Mouse (Mus musculus) megakaryocyte progenitor cell, adult 5-6 weeks (primary cell): ENCODE measurements around the gene Stxbp3. TPM values are rescaled to one million over a fixed set of nuclear protein-coding genes. Genes with fewer than 3 reads are reported as not detected.
"Not testable (repeated sequence)": the region's sequence is repeated elsewhere in the genome, so short reads cannot be mapped to it uniquely, and the experiment has no call there.

Experiments
- ATAC-seq: replicated peaks from 2 replicates; pipeline ENCODE4 v1.8.0; 2016; ENCODE audit warnings: mild to moderate bottlenecking, moderate TSS enrichment, inconsistent platforms; ENCODE audit not compliant: poor library complexity
- total RNA-seq, 2 experiments: library from RNA; stranded (forward) in 1 of 2; stranded (reverse) in 1 of 2; fragments of 157-497, 149-512 nt in 1 of 2; fragments of 200-1000 nt in 1 of 2; gene quantifications; 2 replicates each; pipeline versions ENCODE4 v1.2.3 to v1.2.4; 2015 to 2017

The Stxbp3 gene
- total RNA-seq, 2 experiments from 2014 or later: 18.0 to 36.7 TPM

DNA sequence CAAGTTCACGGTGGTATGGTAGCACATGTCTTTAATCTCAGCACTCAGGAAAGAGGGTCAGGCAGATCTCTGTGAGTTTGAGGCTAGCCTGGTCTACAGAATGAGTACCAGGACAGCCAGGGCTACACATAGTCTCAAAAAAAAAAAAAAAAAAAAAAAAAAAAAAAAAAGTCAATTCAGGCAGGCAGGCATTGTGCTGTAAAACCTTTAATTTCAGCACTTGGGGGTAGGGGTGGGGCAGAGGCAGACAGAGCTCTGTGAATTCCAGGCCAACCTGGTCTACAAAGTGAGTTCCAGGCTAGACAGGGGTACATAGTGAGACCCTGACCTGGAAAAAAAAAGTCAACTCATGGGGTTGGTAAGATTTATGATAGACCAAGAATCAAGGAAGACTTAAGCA, 17.4 kb upstream of the Stxbp3 start:
- ATAC-seq: no peak

DNA sequence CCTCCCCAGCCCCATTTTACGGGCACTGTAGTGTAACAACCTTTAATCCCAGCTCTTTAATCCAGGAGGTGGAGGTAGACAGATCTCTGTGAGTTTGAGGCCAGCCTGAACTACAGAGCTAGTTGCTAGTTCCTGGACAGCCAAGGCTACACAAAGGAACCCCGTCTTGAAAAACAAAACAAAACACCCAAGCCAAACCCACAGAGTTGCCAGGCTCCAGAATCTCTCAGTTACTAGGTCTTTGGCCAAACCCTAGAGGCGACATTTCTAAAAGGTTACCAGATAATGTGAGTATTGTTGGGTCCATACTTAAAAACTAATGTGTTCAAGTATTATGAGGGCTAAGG, 16.8 kb upstream of the Stxbp3 start:
- ATAC-seq: no peak

DNA sequence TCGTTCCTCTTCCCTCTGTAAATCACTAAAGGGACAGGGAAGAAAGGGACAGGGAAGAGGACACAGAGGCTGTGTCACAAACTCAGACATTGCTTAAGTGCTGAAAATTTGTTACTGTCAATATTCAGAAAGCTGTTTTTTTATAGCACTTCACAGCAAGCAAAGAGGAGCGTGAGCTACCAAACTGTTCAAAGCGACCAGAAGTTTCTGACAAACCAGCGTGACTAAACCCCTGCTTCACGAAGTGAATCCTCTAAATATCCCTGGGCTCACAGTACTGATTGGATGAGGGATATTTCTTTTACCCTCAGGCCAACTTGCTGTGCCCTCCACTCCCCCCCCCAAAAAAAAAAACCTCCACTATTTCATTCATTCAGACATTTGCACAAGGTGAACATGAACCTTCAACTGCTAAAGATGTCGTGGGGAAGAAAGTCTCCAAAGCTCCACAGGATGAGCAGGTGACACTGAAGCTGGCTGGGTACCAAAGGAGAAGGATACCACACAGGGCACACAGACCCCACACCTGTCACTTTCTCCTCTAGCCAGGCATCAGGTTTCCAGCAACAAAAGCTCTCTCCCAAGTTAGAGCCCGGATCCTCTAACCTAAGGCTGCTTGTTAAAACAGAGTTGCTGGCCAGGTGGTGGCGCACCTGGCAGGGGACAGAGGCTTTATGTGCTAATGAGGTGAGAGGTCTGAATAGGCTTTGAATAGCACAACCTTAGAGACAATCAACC, 16.2 kb upstream of the Stxbp3 start:
- ATAC-seq: no peak

GRCm38 (mm10) chr3:108855864-108856263, 15.5 kb upstream of the Stxbp3 start:
- peak; percentile 29 for ATAC-seq

DNA sequence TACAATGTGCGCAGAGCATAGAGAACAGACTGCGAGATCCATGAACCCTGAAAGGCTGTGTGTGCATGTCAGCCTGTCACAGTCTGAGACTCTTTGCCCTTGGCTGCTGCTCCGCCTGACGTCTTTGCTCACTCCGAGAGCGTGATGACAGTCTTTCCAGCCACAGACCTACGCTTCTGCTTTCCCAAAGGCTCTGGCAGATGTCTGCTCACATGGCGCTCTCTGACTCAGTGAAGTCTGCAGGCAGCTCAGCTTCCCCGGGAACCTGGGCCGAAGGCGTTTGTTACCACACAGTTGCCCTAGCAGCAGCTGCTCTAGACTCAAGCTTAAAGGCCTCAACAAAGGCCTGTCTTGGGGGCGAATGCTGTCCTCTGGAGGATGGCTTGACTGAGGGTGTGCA, 15.0 kb upstream of the Stxbp3 start:
- ATAC-seq: peak; percentile 75

GRCm38 (mm10) chr3:108853266-108853665, 12.9 kb upstream of the Stxbp3 start:
- ATAC-seq: no peak

- no peak for ATAC-seq
Measured at GRCm38 (mm10) chr3:108851996-108852697, 11.8 kb upstream of the Stxbp3 start.

GRCm38 (mm10) chr3:108851554-108851953, 11.2 kb upstream of the Stxbp3 start:
- no peak for ATAC-seq

- no peak for ATAC-seq
Measured at GRCm38 (mm10) chr3:108851075-108851474, 10.7 kb upstream of the Stxbp3 start.

DNA sequence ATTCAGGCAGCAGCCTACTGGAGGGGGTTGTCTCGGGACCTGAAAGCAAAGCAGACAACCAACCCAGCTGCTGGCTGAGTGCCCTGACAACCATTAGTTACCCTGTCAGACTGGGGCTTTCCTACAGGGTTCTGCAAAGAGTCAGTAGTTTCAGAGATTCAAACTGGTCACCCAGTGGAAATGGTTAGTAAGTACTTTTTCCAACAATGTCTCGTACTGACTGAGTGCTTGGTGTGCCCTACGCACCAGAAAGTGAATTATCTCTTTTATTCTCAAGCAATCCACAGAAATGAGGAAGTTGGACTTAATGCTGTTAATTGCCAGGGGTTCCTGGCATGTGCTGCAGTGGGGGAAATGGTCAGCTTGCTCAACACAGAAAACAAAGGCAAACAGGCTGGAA, 10.2 kb upstream of the Stxbp3 start:
- peak; percentile 78 for ATAC-seq

DNA sequence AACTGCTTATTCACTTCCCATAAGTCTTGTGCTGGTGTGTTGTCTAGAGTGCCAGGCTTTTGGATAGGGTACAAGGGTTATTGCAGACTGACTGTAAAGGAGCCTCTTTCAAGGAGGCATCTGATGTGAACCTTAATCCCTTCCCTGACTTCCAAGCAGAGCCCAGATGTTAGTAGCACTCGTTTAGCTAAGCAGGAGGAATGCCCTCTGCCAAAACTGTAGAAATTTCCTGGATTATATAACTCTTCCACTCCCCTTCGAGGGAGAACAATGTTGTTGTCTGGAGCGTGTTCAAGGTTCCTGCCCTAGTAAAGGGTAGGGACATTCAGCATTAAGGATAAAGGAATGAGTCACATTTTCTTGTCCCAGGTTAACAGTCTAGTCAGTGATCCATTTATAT, 6.3 kb upstream of the Stxbp3 start:
- ATAC-seq: no peak

GRCm38 (mm10) chr3:108844521-108844920, 4.2 kb upstream of the Stxbp3 start:
- no peak for ATAC-seq

GRCm38 (mm10) chr3:108844026-108844425, 3.7 kb upstream of the Stxbp3 start:
- ATAC-seq: no peak

- ATAC-seq: no peak
Measured at GRCm38 (mm10) chr3:108840716-108841054, 359 bp upstream of the Stxbp3 start.

DNA sequence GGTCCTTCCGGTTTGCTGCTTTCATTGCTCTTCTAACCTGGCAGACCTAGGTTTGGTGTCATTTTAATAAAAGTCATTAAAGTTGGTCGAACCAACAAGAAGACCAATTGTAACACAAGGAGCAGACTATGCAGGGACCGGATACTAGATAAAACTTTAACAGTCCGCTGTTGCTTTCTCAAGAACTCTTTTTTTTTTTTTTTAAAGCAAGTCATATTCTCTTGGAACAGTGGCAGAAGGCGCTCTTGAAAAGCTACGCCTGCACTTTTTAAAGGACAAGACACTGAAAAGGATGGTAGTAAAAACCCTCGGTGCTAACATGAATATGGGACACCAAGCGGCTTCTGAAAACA, 703 bp downstream of the Stxbp3 start:
- ATAC-seq: no peak

DNA sequence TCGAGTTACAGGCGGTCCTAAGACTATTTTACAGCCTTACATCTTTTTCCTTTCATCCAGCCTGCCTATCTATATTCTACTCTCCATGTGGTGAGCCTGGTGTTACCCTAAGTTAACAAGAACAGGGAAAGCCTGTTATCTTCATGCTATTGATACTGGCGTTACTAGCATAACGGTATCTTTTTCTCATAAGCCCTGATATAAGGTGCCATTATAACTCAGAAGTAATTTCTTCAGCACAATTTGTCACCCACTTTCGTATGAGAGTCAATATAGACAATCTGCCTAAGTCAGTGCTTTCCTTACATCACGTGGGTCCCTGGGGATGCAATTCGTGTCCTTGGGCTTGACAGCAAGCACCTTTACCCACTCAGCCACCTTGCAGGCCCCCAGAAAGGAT, 1.3 kb downstream of the Stxbp3 start:
- peak; percentile 26 for ATAC-seq

GRCm38 (mm10) chr3:108836931-108837330, 3.4 kb downstream of the Stxbp3 start:
- no peak for ATAC-seq

DNA sequence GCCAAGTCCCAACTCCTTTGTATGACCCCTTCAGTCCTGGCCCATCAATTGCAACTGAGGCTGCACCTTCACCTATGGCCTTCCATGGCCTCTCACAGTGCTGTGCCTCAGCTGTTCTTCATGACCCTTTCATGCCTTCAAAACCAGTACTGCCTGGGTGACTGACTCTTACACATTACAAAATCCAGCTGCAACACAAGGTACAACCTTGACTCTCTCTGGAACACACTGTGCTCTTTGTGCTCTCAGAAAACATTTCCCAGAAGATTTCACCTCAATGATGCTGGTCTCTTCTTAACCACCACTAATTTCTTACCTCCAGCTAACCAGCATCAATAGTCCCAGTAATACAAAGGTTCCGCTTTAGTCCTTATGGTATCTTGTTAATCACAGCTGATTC, 6.6 kb downstream of the Stxbp3 start:
- not testable (repeated sequence) for ATAC-seq

DNA sequence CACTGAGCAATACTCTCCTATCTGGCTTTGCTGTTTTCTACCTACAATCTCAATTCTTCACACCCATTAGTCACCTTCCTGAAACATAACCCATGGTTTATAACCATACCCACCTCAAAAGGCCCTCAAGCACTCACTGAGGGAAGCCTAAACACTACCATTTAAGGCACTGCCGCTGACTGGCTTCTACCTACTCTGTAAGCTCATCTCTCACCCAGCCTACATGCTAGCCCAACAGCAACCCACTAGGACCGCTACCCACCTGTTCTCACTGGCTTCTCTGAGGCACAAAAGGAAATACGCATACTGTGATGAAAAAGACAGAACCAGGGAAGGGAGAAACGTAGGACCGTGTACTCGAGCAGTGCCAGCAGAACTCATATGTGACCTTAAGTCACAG, 8.6 kb downstream of the Stxbp3 start:
- no peak for ATAC-seq

DNA sequence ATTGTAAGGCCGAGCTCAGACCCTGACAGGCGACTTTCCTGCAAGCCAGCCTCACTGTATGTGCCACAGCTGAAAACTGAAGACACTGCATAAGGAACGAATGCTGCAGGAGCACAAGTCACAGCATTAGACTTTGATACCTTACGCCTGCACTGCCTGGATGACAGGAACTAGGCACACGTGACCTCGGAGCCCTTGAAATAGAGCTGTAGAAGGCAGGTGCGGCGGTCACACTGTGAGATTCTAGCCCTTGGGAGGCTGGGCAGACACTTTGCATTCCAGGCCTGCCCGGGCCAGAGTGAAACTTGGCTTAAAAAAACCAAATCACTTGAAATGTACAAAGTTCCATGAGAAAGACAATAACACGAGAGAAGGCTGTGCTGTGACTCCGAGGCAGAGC, 9.8 kb downstream of the Stxbp3 start:
- no peak for ATAC-seq

DNA sequence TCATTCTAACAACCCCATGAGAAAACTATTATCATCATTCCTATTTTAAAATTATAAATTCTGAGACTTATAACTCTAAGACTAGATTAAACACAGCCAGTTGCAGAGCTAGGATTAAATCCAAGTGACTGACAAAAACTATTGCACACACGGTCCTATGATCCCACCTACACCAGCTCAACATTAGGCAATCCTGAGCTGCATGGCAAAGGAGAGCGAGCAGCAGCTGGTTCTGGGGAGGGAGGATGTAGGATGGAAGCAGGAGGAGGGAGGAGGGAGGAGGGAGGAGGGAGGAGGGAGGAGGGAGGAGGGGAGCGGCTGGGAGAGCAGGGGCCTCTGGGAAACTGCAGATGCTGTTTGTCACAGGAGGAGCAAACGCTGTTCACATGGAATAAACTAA, 24.7 kb downstream of the Stxbp3 start:
- ATAC-seq: no peak

- ATAC-seq: no peak
Measured at GRCm38 (mm10) chr3:108810747-108811263, 29.5 kb downstream of the Stxbp3 start.

DNA sequence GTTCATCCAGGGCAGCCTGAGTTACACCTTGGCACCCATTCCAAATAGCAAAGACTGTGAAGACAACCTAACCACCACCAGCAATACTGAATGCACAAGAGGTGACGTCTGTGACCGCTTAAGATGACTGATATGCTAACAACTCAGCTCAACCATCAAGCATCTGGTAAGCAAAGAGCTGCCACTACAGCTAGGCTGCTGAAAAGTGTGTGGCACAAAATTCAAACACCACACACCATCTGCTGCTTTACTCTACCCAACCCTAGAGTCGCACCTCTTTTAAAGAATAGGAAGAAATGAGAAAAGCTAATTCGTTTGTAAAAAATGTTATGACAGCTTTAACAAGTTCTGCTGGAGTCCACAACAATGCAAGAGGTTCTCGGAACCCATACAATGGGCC, 34.7 kb downstream of the Stxbp3 start:
- ATAC-seq: no peak
